Mouse (Mus musculus) testis, adult 2 months (tissue): ENCODE results near the gene Zfp800.

Experiments used
- CTCF ChIP-seq: fragments of 200-500 bp; IDR thresholded peaks from 2 replicates; pipeline ENCODE4 v1.5.1; 2012; ENCODE audit warnings: low read depth, mild to moderate bottlenecking, inconsistent platforms, low read length, moderate library complexity; ENCODE audit not compliant: control insufficient read depth, insufficient read depth, insufficient replicate concordance
- POLR2A ChIP-seq: fragments of 200-500 bp; IDR thresholded peaks from 2 replicates; pipeline ENCODE4 v1.6.1; 2012; ENCODE audit warnings: low read depth, mild to moderate bottlenecking, inconsistent platforms, low read length, moderate library complexity; ENCODE audit not compliant: control insufficient read depth

DNA sequence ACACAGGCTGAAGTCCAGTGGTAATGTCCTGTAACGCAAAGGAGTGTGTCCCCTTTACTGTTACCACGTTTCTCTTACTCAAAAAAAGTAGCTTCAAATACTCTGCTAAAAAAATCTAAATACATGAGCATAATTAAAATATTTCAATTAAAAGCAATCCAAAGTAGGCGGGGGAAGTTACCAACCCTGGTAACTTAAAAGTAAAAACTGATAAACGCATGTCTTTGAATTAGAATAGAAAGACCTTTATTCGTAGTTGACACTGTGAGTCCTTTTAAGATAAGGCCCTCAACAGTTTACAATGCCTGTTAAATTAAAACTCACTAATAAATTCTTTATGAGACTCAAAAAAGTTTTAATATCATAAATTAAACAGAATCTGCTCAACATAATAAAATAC lies 138.1 kb downstream of the Zfp800 start:
- TF ChIP-seq POLR2A (no peak), CTCF (no peak)
